ENCODE assay signal across 9 mouse cellular contexts in the genomic region with DNA sequence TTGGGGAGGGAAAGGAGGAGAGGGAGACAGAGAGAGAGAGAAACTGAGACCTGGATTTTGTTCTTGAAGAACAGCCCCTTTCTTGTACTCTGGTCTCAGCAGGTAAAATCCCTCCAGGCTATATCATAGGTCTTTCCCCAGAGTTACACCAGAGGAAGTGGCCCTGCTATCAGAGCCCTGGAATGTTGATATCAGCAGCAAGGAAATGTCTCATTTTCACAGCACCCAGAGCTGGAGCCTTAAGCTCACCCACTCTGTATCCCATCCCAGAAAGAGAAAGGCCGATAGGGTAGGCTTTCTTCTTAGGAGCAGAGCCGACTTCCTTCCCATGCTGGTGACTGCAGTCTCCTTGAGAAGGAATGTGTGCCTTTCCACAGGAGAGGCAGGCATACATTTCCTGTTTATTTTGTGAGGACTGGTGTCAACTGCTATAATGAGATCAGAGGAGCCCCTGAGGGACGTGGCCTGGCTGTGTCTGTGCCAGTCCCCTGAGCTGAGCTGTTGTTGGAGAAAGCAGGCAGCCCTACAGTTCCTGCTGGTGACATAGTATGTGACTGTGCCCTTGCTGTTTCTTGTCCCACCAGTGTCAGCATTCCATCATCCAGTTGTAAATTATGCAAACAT.
A peak's percentile ranks its signal among the peaks of the same experiment; 100 is the strongest.
DNase-seq lines count a peak whose midpoint lies in the region; ATAC-seq and TF ChIP-seq lines count a peak whose summit lies in the region.
"Had no signal": no experiment of that assay in that cellular context is flagged by ENCODE, and none has a peak within 500 bp of the region (broad histone marks: within the 10 kb centered on the region; RNA-seq: fewer than 3 reads in every experiment).

No protein-coding gene starts in this region.

- no peak overlapping the region for H3K4me3 ChIP-seq in hindbrain, embryonic 10.5 days
- H3K4me3 ChIP-seq in hindbrain, postnatal 0 days (ENCODE audit: low read length): no peak overlapping the region
- no peak overlapping the region for H3K4me3 ChIP-seq in heart, embryonic 15.5 days
- H3K4me3 ChIP-seq in limb, embryonic 10.5 days: no peak overlapping the region
- H3K4me3 ChIP-seq in midbrain, embryonic 16.5 days (ENCODE audit: low read depth, low read length): no peak overlapping the region

- H3K4me2 ChIP-seq in hindbrain, postnatal 0 days (ENCODE audit: low read depth, low read length): no peak overlapping the region
- no peak overlapping the region for H3K4me2 ChIP-seq in heart, embryonic 15.5 days
- no peak overlapping the region for H3K4me2 ChIP-seq in midbrain, embryonic 16.5 days (ENCODE audit: low read length)

- DNase-seq in hindbrain, embryonic 10.5 days (ENCODE audit: low spot score): no peak
- DNase-seq in hindbrain, postnatal 0 days (ENCODE audit: low spot score): no peak
- DNase-seq in limb, embryonic 10.5 days (ENCODE audit: low spot score): no peak
- DNase-seq in urinary bladder, postnatal 14 days (ENCODE audit: low spot score): no peak
- DNase-seq in layer of hippocampus, adult 9-11 months: no peak
- DNase-seq in yolk sac, embryonic 10.5 days (ENCODE audit: low spot score): no peak
- DNase-seq: thymus, adult 2 months had no signal

- H3K9ac ChIP-seq in hindbrain, postnatal 0 days (replicated peaks; ENCODE audit: low read length): no peak overlapping the region
- H3K9ac ChIP-seq in heart, embryonic 15.5 days: no peak overlapping the region
- no peak overlapping the region for H3K9ac ChIP-seq in midbrain, embryonic 16.5 days (ENCODE audit: low read depth, low read length)

- H3K4me1 ChIP-seq in hindbrain, embryonic 10.5 days (replicated peaks): peaks cover 63% of the 10 kb centered on the region
- H3K4me1 ChIP-seq in hindbrain, postnatal 0 days (ENCODE audit: insufficient read depth, low read length): peaks cover 39% of the 10 kb centered on the region
- H3K4me1 ChIP-seq in heart, embryonic 15.5 days (replicated peaks): peaks cover 59% of the 10 kb centered on the region
- peaks cover 56% of the 10 kb centered on the region for H3K4me1 ChIP-seq in limb, embryonic 10.5 days
- H3K4me1 ChIP-seq in midbrain, embryonic 16.5 days (ENCODE audit: control insufficient read depth, insufficient read depth, low read length): peaks cover 42% of the 10 kb centered on the region

- H3K27ac ChIP-seq in hindbrain, embryonic 10.5 days: peak overlapping the region; percentile 90
- no peak overlapping the region; the same call in 1 of the 2 replicates for H3K27ac ChIP-seq in hindbrain, postnatal 0 days
- H3K27ac ChIP-seq in heart, embryonic 15.5 days: peak overlapping the region; percentile 94
- H3K27ac ChIP-seq in limb, embryonic 10.5 days: peak overlapping the region; percentile 85
- H3K27ac ChIP-seq in midbrain, embryonic 16.5 days (ENCODE audit: low read length): no peak overlapping the region

- no peaks in the 10 kb centered on the region for H3K9me3 ChIP-seq in hindbrain, embryonic 10.5 days
- H3K9me3 ChIP-seq in hindbrain, postnatal 0 days (ENCODE audit: low read length): no peaks in the 10 kb centered on the region
- no peaks in the 10 kb centered on the region for H3K9me3 ChIP-seq in heart, embryonic 15.5 days (replicated peaks)
- H3K9me3 ChIP-seq in limb, embryonic 10.5 days (replicated peaks): no peaks in the 10 kb centered on the region
- no peaks in the 10 kb centered on the region for H3K9me3 ChIP-seq in midbrain, embryonic 16.5 days (replicated peaks; ENCODE audit: control insufficient read depth, low read length, poor library complexity, severe bottlenecking)

- ATAC-seq in hindbrain, postnatal 0 days: no peak
- peak; percentile 47 for ATAC-seq in heart, embryonic 15.5 days (replicated peaks; ENCODE audit: insufficient number of reproducible peaks, insufficient read depth, low FRiP score, low read depth)
- 0 out of 2 replicates have a peak, but pooled peaks have one; percentile 15 for ATAC-seq in midbrain, embryonic 16.5 days

- no peaks in the 10 kb centered on the region for H3K36me3 ChIP-seq in hindbrain, embryonic 10.5 days
- no peaks in the 10 kb centered on the region for H3K36me3 ChIP-seq in hindbrain, postnatal 0 days (ENCODE audit: insufficient read depth, low read length)
- H3K36me3 ChIP-seq in heart, embryonic 15.5 days: no peaks in the 10 kb centered on the region
- H3K36me3 ChIP-seq in limb, embryonic 10.5 days: peaks cover 27% of the 10 kb centered on the region
- no peaks in the 10 kb centered on the region for H3K36me3 ChIP-seq in midbrain, embryonic 16.5 days (ENCODE audit: control insufficient read depth, insufficient read depth, low read length)

- no peaks in the 10 kb centered on the region for H3K27me3 ChIP-seq in hindbrain, embryonic 10.5 days (ENCODE audit: insufficient read depth, poor library complexity, severe bottlenecking)
- H3K27me3 ChIP-seq in hindbrain, postnatal 0 days (ENCODE audit: insufficient read depth, low read length): no peaks in the 10 kb centered on the region
- no peaks in the 10 kb centered on the region for H3K27me3 ChIP-seq in heart, embryonic 15.5 days
- no peaks in the 10 kb centered on the region for H3K27me3 ChIP-seq in limb, embryonic 10.5 days (ENCODE audit: low read depth, poor library complexity, severe bottlenecking)
- H3K27me3 ChIP-seq in midbrain, embryonic 16.5 days (ENCODE audit: control insufficient read depth, insufficient read depth, low read depth, low read length): no peaks in the 10 kb centered on the region

- WGBS in hindbrain, embryonic 10.5 days: 44% methylated on average over 3 of the region's 3 CpGs
- 34% methylated on average over 3 of the region's 3 CpGs for WGBS in hindbrain, postnatal 0 days
- WGBS in heart, embryonic 15.5 days: 17% methylated on average over 3 of the region's 3 CpGs
- 19% methylated on average over 3 of the region's 3 CpGs for WGBS in limb, embryonic 10.5 days
- WGBS in midbrain, embryonic 16.5 days: 45% methylated on average over 3 of the region's 3 CpGs

- TF ChIP-seq CTCF in hindbrain, postnatal 0 days (IDR thresholded peaks at IDR 0.05; ENCODE audit: low read depth): no peak

Comparison
In these comparisons a context has a peak if more than half of its experiments do, and no peak if none do; other contexts are left out.
1. H3K27ac ChIP-seq: peak in hindbrain, embryonic 10.5 days (single experiment), heart, embryonic 15.5 days (single experiment) and limb, embryonic 10.5 days (single experiment); none in hindbrain, postnatal 0 days (single experiment) and midbrain, embryonic 16.5 days (single experiment).